Mouse (Mus musculus): ENCODE measurements around the gene 4921511M17Rik.
"Not testable (repeated sequence)": the region's sequence is repeated elsewhere in the genome, so short reads cannot be mapped to it uniquely, and the experiment has no call there.

The 4921511M17Rik gene

DNA sequence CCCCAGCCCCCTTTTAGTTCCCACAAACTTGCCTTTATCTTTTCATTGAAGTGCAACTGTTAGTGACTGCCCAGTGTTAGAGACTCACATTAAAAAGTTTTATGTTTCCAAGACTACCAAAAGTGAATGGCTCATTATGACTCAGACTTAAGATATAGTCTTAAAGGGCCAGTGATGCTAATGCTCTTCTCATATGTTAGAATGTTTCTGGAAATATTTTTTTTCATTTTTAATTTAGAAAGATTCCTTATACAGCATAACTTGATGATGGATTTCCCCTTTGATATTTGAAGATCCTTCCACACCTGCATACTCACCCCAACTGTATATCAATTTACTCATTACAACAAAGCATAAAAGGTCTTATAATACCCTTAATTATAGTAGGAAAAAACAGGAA is at the start of gene 4921511M17Rik:
4921511M17Rik (minus strand) TSS at position 101 of the 400 bp plus-strand sequence.
- not testable (repeated sequence) for DNase-seq (ENCODE audit: extremely low read depth, low read depth, low spot score)

DNA sequence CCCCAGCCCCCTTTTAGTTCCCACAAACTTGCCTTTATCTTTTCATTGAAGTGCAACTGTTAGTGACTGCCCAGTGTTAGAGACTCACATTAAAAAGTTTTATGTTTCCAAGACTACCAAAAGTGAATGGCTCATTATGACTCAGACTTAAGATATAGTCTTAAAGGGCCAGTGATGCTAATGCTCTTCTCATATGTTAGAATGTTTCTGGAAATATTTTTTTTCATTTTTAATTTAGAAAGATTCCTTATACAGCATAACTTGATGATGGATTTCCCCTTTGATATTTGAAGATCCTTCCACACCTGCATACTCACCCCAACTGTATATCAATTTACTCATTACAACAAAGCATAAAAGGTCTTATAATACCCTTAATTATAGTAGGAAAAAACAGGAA is 21.3 kb upstream of the 4921511M17Rik start, which contains the start of gene Gm10057:
Gm10057 (minus strand) TSS at position 101 of the 400 bp plus-strand sequence.
- DNase-seq (ENCODE audit: extremely low read depth, low read depth, low spot score) = not testable (repeated sequence)

DNA sequence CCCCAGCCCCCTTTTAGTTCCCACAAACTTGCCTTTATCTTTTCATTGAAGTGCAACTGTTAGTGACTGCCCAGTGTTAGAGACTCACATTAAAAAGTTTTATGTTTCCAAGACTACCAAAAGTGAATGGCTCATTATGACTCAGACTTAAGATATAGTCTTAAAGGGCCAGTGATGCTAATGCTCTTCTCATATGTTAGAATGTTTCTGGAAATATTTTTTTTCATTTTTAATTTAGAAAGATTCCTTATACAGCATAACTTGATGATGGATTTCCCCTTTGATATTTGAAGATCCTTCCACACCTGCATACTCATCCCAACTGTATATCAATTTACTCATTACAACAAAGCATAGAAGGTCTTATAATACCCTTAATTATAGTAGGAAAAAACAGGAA is 21.1 kb downstream of the 4921511M17Rik start, which contains the start of gene Samt1:
Samt1 (minus strand) TSS at position 101 of the 400 bp plus-strand sequence.
- not testable (repeated sequence) for DNase-seq (ENCODE audit: extremely low read depth, low read depth, low spot score)

GRCm38 (mm10) chrX:153976914-153977313 is 56.7 kb downstream of the 4921511M17Rik start:
- DNase-seq (ENCODE audit: extremely low read depth, low read depth, low spot score) = not testable (repeated sequence)

- not testable (repeated sequence) for DNase-seq (ENCODE audit: extremely low read depth, low read depth, low spot score)
These were observed 57.2 kb downstream of the 4921511M17Rik start for GRCm38 (mm10) chrX:153976467-153976866.

DNA sequence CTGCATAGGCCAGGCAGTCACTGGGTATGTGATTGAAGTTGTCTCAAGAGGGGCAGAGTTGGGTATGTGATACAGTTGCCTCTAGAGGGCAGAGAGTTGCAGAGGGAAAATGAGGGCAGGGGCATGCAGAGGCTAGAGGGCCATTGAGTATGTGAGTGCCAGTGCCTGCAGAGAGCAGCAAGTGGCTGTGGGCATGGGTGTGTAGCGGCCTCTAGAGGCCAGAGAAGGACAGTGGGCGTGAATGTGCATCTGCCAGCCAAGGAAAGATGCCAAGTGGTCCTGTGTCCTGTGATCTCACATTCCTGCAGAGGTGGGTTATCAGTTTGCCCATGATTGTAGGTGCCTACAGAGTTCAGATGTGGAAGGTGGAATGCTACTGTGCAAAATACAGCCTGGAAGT is 59.2 kb downstream of the 4921511M17Rik start:
- DNase-seq (ENCODE audit: extremely low read depth, low read depth, low spot score) = no peak

Measured in fat pad, adult 2 months (tissue).